Mouse (Mus musculus) CH12.LX (cell line): ENCODE measurements around the gene Pole2. TPM values are rescaled to one million over a fixed set of nuclear protein-coding genes. Genes with fewer than 3 reads are reported as not detected.

ENCODE experiments used
- DNase-seq: peaks from one replicate; pipeline ENCODE4 v3.0.0-alpha.2; 2013; ENCODE audit errors: extremely low read depth
- H3K27ac ChIP-seq: 2 replicates; pipeline ENCODE4 v1.5.1; 2012; ENCODE audit warnings: low read depth, mild to moderate bottlenecking, control low read depth, moderate library complexity; ENCODE audit not compliant: insufficient read depth
- H3K27me3 ChIP-seq: replicated peaks from 2 replicates; pipeline ENCODE3; 2012; ENCODE audit warnings: inconsistent platforms
- H3K36me3 ChIP-seq, 2 experiments: replicated peaks in 1 of 2; 2 replicates each; pipeline versions ENCODE3 to v1.6.1; 2012; ENCODE audit warnings: inconsistent platforms in 1 of 2, low read length in 1 of 2, mild to moderate bottlenecking in 1 of 2, mixed read lengths in 1 of 2, moderate library complexity in 1 of 2; ENCODE audit not compliant: control insufficient read depth in 1 of 2, insufficient read depth in 1 of 2
- H3K4me1 ChIP-seq, 2 experiments: 2 replicates each; pipeline ENCODE4 v1.6.1; 2012; ENCODE audit warnings: inconsistent platforms in 1 of 2, moderate library complexity in 1 of 2; ENCODE audit not compliant: insufficient read depth in 2 of 2, control insufficient read depth in 1 of 2
- H3K4me2 ChIP-seq: 2 replicates; pipeline ENCODE4 v1.6.1; 2012; ENCODE audit warnings: low read depth, mild to moderate bottlenecking, control low read depth; ENCODE audit not compliant: poor library complexity, insufficient read depth, severe bottlenecking
- H3K4me3 ChIP-seq, 3 experiments: fragments of 150-350 bp in 1 of 3; sonication (generic) in 1 of 3; replicated peaks in 1 of 3; 2 replicates each; pipeline versions ENCODE3 to v1.5.1; 2011 to 2012; ENCODE audit warnings: low read depth in 2 of 3, low read length in 2 of 3, mild to moderate bottlenecking in 2 of 3, moderate library complexity in 2 of 3, control low read depth in 1 of 3, improper control_type of control experiment in 1 of 3, inconsistent platforms in 1 of 3, mixed read lengths in 1 of 3; ENCODE audit not compliant: poor library complexity in 1 of 3
- H3K79me2 ChIP-seq: replicated peaks from 2 replicates; pipeline ENCODE4 v1.6.1; 2012; ENCODE audit warnings: mild to moderate bottlenecking, moderate library complexity; ENCODE audit not compliant: control insufficient read depth, poor library complexity, insufficient read depth, severe bottlenecking; ENCODE audit errors: extremely low read depth
- H3K9ac ChIP-seq: 2 replicates; pipeline ENCODE4 v1.6.1; 2012; ENCODE audit warnings: low read depth, mild to moderate bottlenecking, control low read depth, moderate library complexity; ENCODE audit not compliant: insufficient read depth
- H3K9me3 ChIP-seq: replicated peaks from 2 replicates; pipeline ENCODE3; 2012; ENCODE audit warnings: low read length, inconsistent platforms, mixed read lengths
- BHLHE40 ChIP-seq: IDR thresholded peaks from 2 replicates; pipeline ENCODE4 v1.6.1; 2011; ENCODE audit warnings: mild to moderate bottlenecking, low read depth, low read length, improper control_type of control experiment
- CHD1 ChIP-seq: IDR thresholded peaks from 2 replicates; pipeline ENCODE4 v1.6.1; 2012; ENCODE audit warnings: low read depth, low read length, improper control_type of control experiment, inconsistent platforms
- CHD2 ChIP-seq: IDR thresholded peaks from 2 replicates; pipeline ENCODE4 v1.6.1; 2011; ENCODE audit warnings: low read length, improper control_type of control experiment
- EP300 ChIP-seq: IDR thresholded peaks from 2 replicates; pipeline ENCODE4 v1.6.1; 2011; ENCODE audit warnings: low read length, improper control_type of control experiment
- ETS1 ChIP-seq: conservative IDR thresholded peaks from 2 replicates; pipeline ENCODE4 v1.6.1; 2012; ENCODE audit warnings: low read depth, mild to moderate bottlenecking, inconsistent platforms, low read length, improper control_type of control experiment, moderate library complexity
- JUN ChIP-seq: IDR thresholded peaks from 2 replicates; pipeline ENCODE4 v1.6.1; 2011; ENCODE audit warnings: low read depth, mild to moderate bottlenecking, low read length, improper control_type of control experiment, moderate library complexity; ENCODE audit not compliant: insufficient read depth
- KAT2A ChIP-seq: IDR thresholded peaks from 2 replicates; pipeline ENCODE4 v1.6.1; 2012; ENCODE audit warnings: low read length, improper control_type of control experiment, inconsistent platforms; ENCODE audit not compliant: insufficient replicate concordance
- MAFK ChIP-seq: IDR thresholded peaks from 2 replicates; pipeline ENCODE4 v1.6.1; 2011; ENCODE audit warnings: low read length, improper control_type of control experiment; ENCODE audit not compliant: insufficient replicate concordance
- MAX ChIP-seq: IDR thresholded peaks from 2 replicates; pipeline ENCODE4 v1.6.1; 2011; ENCODE audit warnings: low read length, improper control_type of control experiment
- MAZ ChIP-seq: IDR thresholded peaks from 2 replicates; pipeline ENCODE4 v1.6.1; 2012; ENCODE audit warnings: low read depth, mild to moderate bottlenecking, inconsistent platforms, low read length, improper control_type of control experiment, moderate library complexity
- MYC ChIP-seq: IDR thresholded peaks from 2 replicates; pipeline ENCODE4 v1.6.1; 2011; ENCODE audit warnings: low read depth, mild to moderate bottlenecking, improper control_type of control experiment, low read length
- NRF1 ChIP-seq: IDR thresholded peaks from 2 replicates; pipeline ENCODE4 v1.6.1; 2014; ENCODE audit warnings: low read depth, mild to moderate bottlenecking, inconsistent platforms, low read length, improper control_type of control experiment, moderate library complexity
- PAX5 ChIP-seq: IDR thresholded peaks from 2 replicates; pipeline ENCODE4 v1.6.1; 2012; ENCODE audit warnings: low read length, inconsistent platforms, mixed read lengths
- POLR2A ChIP-seq: IDR thresholded peaks from 2 replicates; pipeline ENCODE4 v1.6.1; 2011; ENCODE audit warnings: low read depth, mild to moderate bottlenecking, improper control_type of control experiment, low read length
- RAD21 ChIP-seq: IDR thresholded peaks from 2 replicates; pipeline ENCODE4 v1.6.1; 2011; ENCODE audit warnings: low read depth, mild to moderate bottlenecking, low read length, improper control_type of control experiment, moderate library complexity
- RCOR1 ChIP-seq: conservative IDR thresholded peaks from 2 replicates; pipeline ENCODE4 v1.6.1; 2012; ENCODE audit warnings: low read depth, mild to moderate bottlenecking, inconsistent platforms, low read length, improper control_type of control experiment
- SIN3A ChIP-seq: IDR thresholded peaks from 2 replicates; pipeline ENCODE4 v1.6.1; 2012; ENCODE audit warnings: low read length, improper control_type of control experiment, inconsistent platforms
- TCF12 ChIP-seq: IDR thresholded peaks from 2 replicates; pipeline ENCODE4 v1.6.1; 2014; ENCODE audit warnings: low read depth, mild to moderate bottlenecking, inconsistent platforms, low read length, improper control_type of control experiment
- UBTF ChIP-seq: IDR thresholded peaks from 2 replicates; pipeline ENCODE4 v1.6.1; 2012; ENCODE audit warnings: low read depth, mild to moderate bottlenecking, inconsistent platforms, low read length, improper control_type of control experiment, moderate library complexity
- USF2 ChIP-seq: conservative IDR thresholded peaks from 2 replicates; pipeline ENCODE4 v1.6.1; 2011; ENCODE audit warnings: low read depth, low read length, improper control_type of control experiment
- ZKSCAN1 ChIP-seq: IDR thresholded peaks from 2 replicates; pipeline ENCODE4 v1.6.1; 2012; ENCODE audit warnings: low read depth, inconsistent platforms, low read length, improper control_type of control experiment, borderline replicate concordance
- ZNF384 ChIP-seq: IDR thresholded peaks from 2 replicates; pipeline ENCODE4 v1.6.1; 2012; ENCODE audit warnings: low read depth, low read length, improper control_type of control experiment, inconsistent platforms
- dilution Hi-C: fragments of 300-500 bp; cut with MboI; formaldehyde crosslinking; loops from 2 replicates; pipeline ENCODE4 v1.14.3; 2020; ENCODE audit warnings: low sequenced_read_pairs; ENCODE audit not compliant: extremely low pct_unique_long_range_greater_than_20kb, extremely low pct_ligation_motif_present
- in situ Hi-C: fragments of 300-500 bp; cut with MboI; formaldehyde crosslinking; loops from 3 replicates; pipeline ENCODE4 v1.14.3; 2019; ENCODE audit warnings: low sequenced_read_pairs, low pct_ligation_motif_present, low pct_unique_long_range_greater_than_20kb, mixed read lengths
- polyA plus RNA-seq: library from polyadenylated mRNA; unstranded; fragments of >175 nt; gene quantifications from 2 replicates; pipeline ENCODE4 v1.2.1, GENCODE M21; 2012; ENCODE audit warnings: low read depth; ENCODE audit not compliant: insufficient read length
- total RNA-seq, 2 experiments: library from RNA; depleted of rRNA; stranded (reverse); fragments of 300-350 nt in 1 of 2; fragments of >200 nt in 1 of 2; gene quantifications; 2 replicates each; pipeline ENCODE4 v1.2.3; 2012 to 2014

Gene Pole2
- total and polyA plus RNA-seq, 3 experiments: 32.6 to 143 (median 37.1) TPM

DNA sequence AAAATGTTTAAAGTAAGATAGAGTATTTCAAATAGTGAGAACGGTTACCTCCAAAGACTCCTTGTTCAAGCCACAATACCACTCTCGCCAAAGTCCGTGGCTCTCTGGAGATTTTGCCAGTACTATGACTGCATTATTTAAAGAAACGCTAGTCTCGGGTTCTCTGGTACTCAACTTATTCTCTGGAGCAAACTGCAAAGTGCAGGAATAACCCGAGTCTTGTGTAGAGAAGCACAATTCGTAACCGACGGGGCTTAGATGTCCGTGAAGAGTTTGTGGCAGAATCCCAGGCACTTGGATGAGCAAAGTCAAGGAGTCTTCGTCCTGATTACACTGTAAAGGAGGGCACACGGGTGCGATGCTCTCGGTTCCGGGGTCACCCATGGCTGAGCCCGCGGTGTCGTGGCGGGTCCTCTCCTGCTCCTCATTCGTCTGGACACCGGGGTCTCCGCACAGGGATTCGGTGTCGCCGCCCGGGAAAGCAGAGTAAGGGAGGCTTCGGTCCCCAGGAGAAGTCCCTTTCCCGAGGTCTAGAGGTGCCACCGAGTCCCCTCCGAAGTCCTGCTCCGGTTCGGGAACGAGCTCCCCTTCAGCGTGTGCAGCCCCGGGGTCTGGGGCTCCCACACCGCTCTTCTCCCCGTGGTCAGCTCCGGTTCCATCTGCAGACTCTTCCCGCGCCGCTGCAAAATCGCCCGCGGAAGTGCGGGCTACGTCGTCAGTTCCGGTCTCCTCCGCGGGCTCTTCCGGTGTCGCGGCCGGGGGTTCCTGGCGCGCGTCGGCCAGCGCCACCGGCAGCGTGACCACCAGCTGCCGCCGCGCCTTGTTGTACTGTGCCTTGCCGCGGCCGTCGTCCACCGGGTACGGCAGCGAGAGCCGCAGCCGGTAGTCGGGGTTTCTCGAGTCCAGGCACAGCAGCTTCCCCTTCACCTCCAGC is 31.3 kb downstream of the Pole2 start, which contains the start of gene Gm49383 (continued):
- TF ChIP-seq UBTF (no peak), MYC (peak; percentile 19; the same call in 1 of the 2 replicates), CHD1 (0 out of 2 replicates have a peak, but pooled peaks have one; percentile 76), KAT2A (peak; percentile 68; the same call in 1 of the 2 replicates), CHD2 (no peak), NRF1 (peak; percentile 39; the same call in 1 of the 2 replicates), SIN3A (peak; percentile 92; the same call in 1 of the 2 replicates), RAD21 (no peak), MAX (no peak; the same call in 1 of the 2 replicates), POLR2A (peak; percentile 87), MAFK (no peak), RCOR1 (no peak)

DNA sequence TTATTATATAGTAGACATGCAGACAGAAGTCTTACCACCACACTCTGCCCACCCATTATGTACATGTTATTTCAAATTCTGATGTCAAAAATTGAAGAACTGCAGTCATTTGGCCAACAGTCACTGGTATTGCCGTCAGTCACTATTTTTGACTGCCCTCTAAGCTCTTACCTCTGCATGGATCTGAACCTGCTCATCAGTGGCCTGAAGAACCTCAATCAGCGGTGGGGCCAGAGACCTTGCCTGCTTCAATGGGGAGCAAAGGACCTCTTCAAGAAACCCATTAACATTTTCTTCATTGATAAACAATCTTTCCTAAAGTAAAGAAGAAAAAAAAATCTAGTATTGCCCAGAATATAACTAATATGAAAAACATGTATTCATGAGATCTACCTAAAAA is 35.4 kb downstream of the Pole2 start:
- Histone ChIP-seq H3K4me3 (no peak overlapping the region), H3K4me2 (no peak overlapping the region), H3K27ac (no peak overlapping the region), H3K9ac (no peak overlapping the region), H3K27me3 (no peaks in the 10 kb centered on the region), H3K4me1 (peaks cover 2 to 19% of the 10 kb centered on the region in 2 experiments; a peak in 3 of 4 replicates), H3K79me2 (peaks cover 50% of the 10 kb centered on the region), H3K9me3 (no peaks in the 10 kb centered on the region), H3K36me3 (peaks cover 17 to 36% of the 10 kb centered on the region in 2 experiments)
- dilution Hi-C loops: no loop called here
- in situ Hi-C loops: no loop called here
- TF ChIP-seq TCF12 (no peak), USF2 (no peak), MAX (no peak), ZKSCAN1 (no peak), CHD1 (no peak), CHD2 (no peak), RCOR1 (no peak), POLR2A (no peak), RAD21 (no peak), ZNF384 (no peak), PAX5 (no peak), KAT2A (no peak), MAFK (no peak), EP300 (no peak), MAZ (no peak), JUN (no peak), NRF1 (no peak), BHLHE40 (no peak), ETS1 (no peak)
- DNase-seq: no peak
